Mouse (Mus musculus) c-Kit-negative CD71-positive TER-119-positive erythroid progenitor cells, embryonic 14.5 days (primary cell): ENCODE measurements around the gene Adnp.

ENCODE experiments used
- DNase-seq: peaks from one replicate; pipeline ENCODE4 v3.0.0-alpha.2; 2013; ENCODE audit warnings: low read depth, low spot score

Adnp gene

DNA sequence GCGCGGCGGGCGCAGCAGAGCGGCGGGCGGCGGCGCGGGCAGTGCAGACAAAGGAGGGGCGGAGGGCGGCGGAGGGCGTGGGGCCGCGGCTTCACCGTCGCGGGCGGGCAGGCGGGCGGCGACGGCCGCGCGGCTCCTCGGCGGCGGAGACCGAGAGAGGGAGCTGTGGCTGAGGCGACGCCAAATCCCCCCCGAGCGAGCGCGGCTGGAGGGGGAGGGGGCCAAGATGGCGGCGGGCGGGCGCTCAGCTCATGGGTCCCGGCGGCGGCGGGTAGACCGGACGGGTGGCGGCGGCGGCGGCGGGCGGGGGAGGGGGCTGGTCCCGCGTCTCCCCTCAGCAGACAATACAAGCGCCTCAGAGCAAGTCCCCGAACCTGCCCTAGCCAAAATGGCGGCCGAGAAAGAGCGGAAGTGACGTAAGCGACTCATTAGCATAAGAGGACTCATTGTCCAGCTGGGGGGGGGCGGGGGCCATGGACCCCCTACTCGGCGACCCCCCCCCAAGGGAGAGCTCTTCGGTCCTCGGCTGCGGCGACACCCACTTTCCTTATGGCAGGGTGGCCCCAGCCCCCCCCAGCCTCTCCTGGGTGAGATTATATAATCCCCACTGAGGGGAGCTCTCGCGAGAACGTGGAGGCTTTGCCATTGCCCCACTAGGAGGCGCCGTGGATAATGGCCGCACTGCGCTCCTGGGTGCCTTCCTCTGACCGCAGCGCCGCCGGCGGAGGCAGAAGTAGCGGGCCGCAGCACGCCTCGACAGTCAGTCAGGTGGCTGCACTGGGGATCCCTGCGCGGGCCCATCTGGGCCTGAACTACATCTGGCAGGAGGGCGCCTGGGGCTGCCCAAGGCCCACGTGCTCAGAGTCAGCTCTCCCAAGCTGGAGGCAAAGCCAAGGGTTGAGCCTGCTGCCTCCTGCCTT, at the start of gene Adnp:
Gene Adnp (minus strand): TSS at position 388 of the 920 bp plus-strand sequence.
- DNase-seq = peak; percentile 91

GRCm38 (mm10) chr2:168256506-168256905, 49.6 kb upstream of the Adnp start:
- no peak for DNase-seq

DNA sequence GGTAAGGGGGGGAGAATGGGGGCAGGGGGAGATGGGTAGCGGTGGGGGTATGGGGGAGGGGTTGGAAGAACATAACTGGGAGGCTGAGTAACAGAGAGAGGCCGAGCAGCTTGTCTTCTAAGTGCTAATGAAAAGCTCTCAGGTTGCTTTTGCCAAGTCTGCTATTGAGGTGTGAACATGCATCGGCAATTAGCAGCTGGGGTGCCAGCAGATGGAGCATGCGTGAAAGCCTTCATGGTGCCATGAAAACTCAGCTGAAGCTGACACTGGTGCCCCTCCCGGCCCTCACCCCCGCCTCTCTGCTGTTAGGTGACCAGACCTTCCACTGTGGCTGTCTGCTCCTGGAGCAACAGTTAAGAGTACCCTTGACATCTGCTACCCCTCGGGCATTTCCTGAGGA, 46.9 kb upstream of the Adnp start:
- no peak for DNase-seq

GRCm38 (mm10) chr2:168252639-168253292, 45.9 kb upstream of the Adnp start:
- no peak for DNase-seq

DNA sequence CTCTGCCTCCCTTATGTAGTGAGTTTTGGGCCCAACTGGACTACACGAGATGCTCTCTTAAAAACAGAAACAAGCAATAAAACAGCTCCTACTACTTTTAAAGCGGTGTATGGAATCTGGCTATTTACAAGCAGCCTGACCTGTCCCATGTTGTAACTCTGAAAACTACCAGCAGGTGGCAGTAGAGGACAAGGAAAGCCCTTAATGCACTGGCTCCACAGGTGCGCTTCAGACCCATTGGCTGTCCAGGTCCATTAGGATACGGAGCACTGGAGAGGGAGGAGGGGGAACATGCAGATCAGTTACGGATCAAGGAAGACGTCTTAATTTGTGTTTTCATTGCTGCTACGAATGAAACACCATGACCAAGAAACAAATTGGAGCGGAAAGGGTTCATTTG, 43.4 kb upstream of the Adnp start:
- DNase-seq = peak; percentile 67

GRCm38 (mm10) chr2:168248856-168249245, 41.9 kb upstream of the Adnp start:
- no peak for DNase-seq

- DNase-seq = no peak
Observed at GRCm38 (mm10) chr2:168248167-168248855, 41.4 kb upstream of the Adnp start.

DNA sequence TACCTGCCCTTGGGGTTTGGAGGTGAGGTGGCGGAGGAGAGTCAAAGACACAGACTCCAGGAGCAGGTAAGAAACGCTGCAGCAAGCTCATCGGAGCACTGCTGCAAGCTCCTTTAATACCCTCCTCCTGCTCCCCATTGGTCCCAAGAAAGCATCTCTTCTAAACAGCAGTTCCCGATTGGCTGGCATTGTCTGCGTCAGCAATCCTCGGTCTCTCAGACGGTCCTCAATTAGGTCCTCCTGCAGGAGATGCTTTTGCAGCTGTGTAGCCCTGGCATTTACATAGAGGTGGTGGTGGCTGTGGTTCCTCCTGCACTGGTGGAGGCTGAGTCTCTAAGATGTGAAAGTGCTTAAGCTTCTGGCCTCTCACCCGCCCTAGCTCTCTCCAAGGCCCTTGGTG, 38.7 kb upstream of the Adnp start:
- no peak for DNase-seq

- no peak for DNase-seq
Observed at GRCm38 (mm10) chr2:168243278-168243677, 36.4 kb upstream of the Adnp start.

- DNase-seq = no peak
Observed at GRCm38 (mm10) chr2:168242841-168243240, 35.9 kb upstream of the Adnp start.

- no peak for DNase-seq
Observed at GRCm38 (mm10) chr2:168238335-168238734, 31.4 kb upstream of the Adnp start.

- DNase-seq = no peak
Observed at GRCm38 (mm10) chr2:168233286-168233685, 26.4 kb upstream of the Adnp start.

DNA sequence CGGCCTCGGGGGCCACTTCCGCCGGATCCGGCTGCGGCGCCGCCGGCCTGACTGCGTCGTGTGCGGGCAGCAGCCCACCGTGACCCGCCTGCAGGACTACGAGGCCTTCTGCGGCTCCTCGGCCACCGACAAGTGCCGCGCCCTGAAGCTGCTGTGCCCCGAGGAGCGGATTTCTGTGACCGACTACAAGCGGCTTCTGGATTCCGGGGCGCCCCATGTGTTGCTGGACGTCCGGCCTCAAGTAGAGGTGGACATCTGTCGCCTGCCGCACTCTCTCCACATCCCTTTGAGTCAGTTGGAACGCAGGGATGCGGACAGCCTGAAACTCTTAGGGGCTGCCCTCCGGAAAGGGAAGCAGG, 24.5 kb upstream of the Adnp start:
- DNase-seq = no peak

GRCm38 (mm10) chr2:168230773-168231470, 24.0 kb upstream of the Adnp start:
- DNase-seq = no peak

- peak; percentile 78 for DNase-seq
Observed at GRCm38 (mm10) chr2:168230026-168230728, 23.3 kb upstream of the Adnp start, which contains the start of the genes Gm20716, Dpm1 and Mocs3. TSS of gene Gm20716 (minus strand) at chr2:168230364. TSS of gene Dpm1 (minus strand) at chr2:168230591. TSS of gene Mocs3 (plus strand) at chr2:168230622.

- DNase-seq = peak; percentile 30
Observed at GRCm38 (mm10) chr2:168229116-168230025, 22.5 kb upstream of the Adnp start.

DNA sequence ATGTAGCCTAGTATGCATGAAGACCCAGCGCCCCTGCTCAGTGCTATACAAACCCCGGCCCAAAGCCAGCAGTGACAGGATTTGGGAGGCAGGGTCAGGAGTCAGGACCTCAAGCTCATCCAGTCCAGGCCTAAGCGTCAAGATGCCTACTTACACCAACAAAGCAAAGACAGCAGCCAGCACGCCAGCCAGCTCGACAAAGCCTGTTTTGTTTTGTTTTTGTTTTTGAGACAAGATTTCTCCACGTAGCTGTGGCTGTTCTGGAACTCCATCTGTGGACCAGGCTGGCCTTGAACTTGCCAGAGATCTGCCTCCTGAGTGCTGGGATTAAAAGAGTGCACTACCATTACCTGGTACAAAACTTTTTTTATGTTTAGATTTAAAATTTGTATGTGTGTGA, 16.4 kb upstream of the Adnp start:
- no peak for DNase-seq

- DNase-seq = no peak
Observed at GRCm38 (mm10) chr2:168213788-168214397, 7.0 kb upstream of the Adnp start.

- DNase-seq = no peak
Observed at GRCm38 (mm10) chr2:168207883-168208282, 971 bp upstream of the Adnp start.
